Mouse (Mus musculus) limb, embryonic 13.5 days (tissue): ENCODE results near the gene Pwp2. TPM values are rescaled to one million over a fixed set of nuclear protein-coding genes. Genes with fewer than 3 reads are reported as not detected.

Source experiments
- ATAC-seq: fragments of 200-750 bp; cut with Nextera tagmentation; 2 replicates; pipeline ENCODE4 v1.8.0; 2017; ENCODE audit warnings: low read depth, moderate number of reproducible peaks, moderate TSS enrichment; ENCODE audit not compliant: low FRiP score
- H3K27ac ChIP-seq: fragments of 300-500 bp; sonication (generic); 2 replicates; pipeline ENCODE4 v1.5.1; 2015; ENCODE audit warnings: inconsistent platforms, mild to moderate bottlenecking, moderate library complexity
- H3K27me3 ChIP-seq: fragments of 300-500 bp; sonication (generic); 2 replicates; pipeline ENCODE4 v1.6.1; 2015; ENCODE audit warnings: mild to moderate bottlenecking, inconsistent platforms
- H3K36me3 ChIP-seq: fragments of 300-500 bp; sonication (generic); 2 replicates; pipeline ENCODE4 v1.6.1; 2015; ENCODE audit warnings: inconsistent platforms, mild to moderate bottlenecking, moderate library complexity
- H3K4me1 ChIP-seq: fragments of 300-500 bp; sonication (generic); 2 replicates; pipeline ENCODE4 v1.6.1; 2015; ENCODE audit warnings: inconsistent platforms
- H3K4me2 ChIP-seq: fragments of 300-500 bp; sonication (generic); replicated peaks from 2 replicates; pipeline ENCODE4 v1.6.1; 2015; ENCODE audit warnings: inconsistent platforms, mild to moderate bottlenecking, moderate library complexity
- H3K4me3 ChIP-seq: fragments of 300-500 bp; sonication (generic); 2 replicates; pipeline ENCODE4 v1.5.1; 2015; ENCODE audit warnings: moderate library complexity, mild to moderate bottlenecking, inconsistent platforms
- H3K9ac ChIP-seq: fragments of 300-500 bp; sonication (generic); 2 replicates; pipeline ENCODE4 v1.6.1; 2015; ENCODE audit warnings: mild to moderate bottlenecking, inconsistent platforms
- H3K9me3 ChIP-seq: fragments of 300-500 bp; sonication (generic); 2 replicates; pipeline ENCODE4 v1.6.1; 2016; ENCODE audit warnings: inconsistent platforms
- WGBS: fragments of 180-500 bp; shearing (Covaris S2); methylation state at CpG from one replicate; pipeline ENCODE4 v1.1.7; 2015; 5-methylcytosine and 5-hydroxymethylcytosine counted together
- polyA plus RNA-seq: library from polyadenylated mRNA; unstranded; fragments of >200 nt; fragmentation: Nextera tagmentation; extraction: Ambion mirVana; gene quantifications from 2 replicates; pipeline ENCODE4 v1.2.1, GENCODE M21; 2015

Gene Pwp2
- 21.1 and 22.5 TPM in 2 replicates for polyA plus RNA-seq

- WGBS, result 2% methylated on average over 47 of the region's 47 CpGs
- Histone ChIP-seq H3K27me3 (no peaks in the 10 kb centered on the region), H3K4me1 (peaks cover 8% of the 10 kb centered on the region), H3K9me3 (no peaks in the 10 kb centered on the region), H3K4me3 (peak within 1 kb of the TSS; percentile 74), H3K36me3 (peaks cover 64% of the 10 kb centered on the region), H3K9ac (peak within 1 kb of the TSS; percentile 72), H3K27ac (peak within 1 kb of the TSS; percentile 77; the same call in 1 of the 2 replicates), H3K4me2 (peak within 1 kb of the TSS; percentile 91)
- ATAC-seq, result peak; percentile 97
Observed at GRCm38 (mm10) chr10:78184531-78185380, at the start of gene Pwp2. TSS of gene Pwp2 (minus strand) at chr10:78185149.

- WGBS, result 90% methylated on average over 6 of the region's 6 CpGs
- peaks cover 24% of the 10 kb centered on the region for H3K36me3 ChIP-seq
- H3K27me3 ChIP-seq, result no peaks in the 10 kb centered on the region
- no peak overlapping the region for H3K27ac ChIP-seq
- H3K9ac ChIP-seq, result no peak overlapping the region
- H3K4me3 ChIP-seq, result no peak overlapping the region
- no peaks in the 10 kb centered on the region for H3K4me1 ChIP-seq
- ATAC-seq, result no peak
- H3K4me2 ChIP-seq, result no peak overlapping the region
- H3K9me3 ChIP-seq, result no peaks in the 10 kb centered on the region
Observed at GRCm38 (mm10) chr10:78233756-78234155, 48.8 kb upstream of the Pwp2 start.

GRCm38 (mm10) chr10:78233161-78233560 lies 48.2 kb upstream of the Pwp2 start:
- no peak overlapping the region for H3K27ac ChIP-seq
- 91% methylated on average over 5 of the region's 5 CpGs for WGBS
- no peak overlapping the region for H3K9ac ChIP-seq
- H3K4me1 ChIP-seq, result no peaks in the 10 kb centered on the region
- H3K9me3 ChIP-seq, result no peaks in the 10 kb centered on the region
- no peak overlapping the region for H3K4me2 ChIP-seq
- H3K36me3 ChIP-seq, result peaks cover 28% of the 10 kb centered on the region
- no peak for ATAC-seq
- no peak overlapping the region for H3K4me3 ChIP-seq
- no peaks in the 10 kb centered on the region for H3K27me3 ChIP-seq

GRCm38 (mm10) chr10:78232301-78232980 lies 47.5 kb upstream of the Pwp2 start:
- peaks cover 32% of the 10 kb centered on the region for H3K36me3 ChIP-seq
- H3K4me3 ChIP-seq, result no peak overlapping the region
- H3K27me3 ChIP-seq, result no peaks in the 10 kb centered on the region
- no peak overlapping the region for H3K27ac ChIP-seq
- no peak overlapping the region for H3K9ac ChIP-seq
- ATAC-seq, result no peak
- 86% methylated on average over 4 of the region's 4 CpGs for WGBS
- H3K4me1 ChIP-seq, result no peaks in the 10 kb centered on the region
- H3K9me3 ChIP-seq, result no peaks in the 10 kb centered on the region
- H3K4me2 ChIP-seq, result no peak overlapping the region

- no peak overlapping the region for H3K9ac ChIP-seq
- H3K27me3 ChIP-seq, result no peaks in the 10 kb centered on the region
- H3K9me3 ChIP-seq, result no peaks in the 10 kb centered on the region
- no peaks in the 10 kb centered on the region for H3K4me1 ChIP-seq
- no peak for ATAC-seq
- peaks cover 53% of the 10 kb centered on the region for H3K36me3 ChIP-seq
- no peak overlapping the region for H3K4me2 ChIP-seq
- no peak overlapping the region for H3K27ac ChIP-seq
- H3K4me3 ChIP-seq, result no peak overlapping the region
- WGBS, result 86% methylated on average over 5 of the region's 5 CpGs
Observed at GRCm38 (mm10) chr10:78228560-78228928, 43.6 kb upstream of the Pwp2 start.

- H3K9me3 ChIP-seq, result no peaks in the 10 kb centered on the region
- no peak for ATAC-seq
- H3K36me3 ChIP-seq, result peaks cover 55% of the 10 kb centered on the region
- H3K9ac ChIP-seq, result no peak overlapping the region
- no peak overlapping the region for H3K4me2 ChIP-seq
- 83% methylated on average over 8 of the region's 8 CpGs for WGBS
- no peak overlapping the region for H3K4me3 ChIP-seq
- H3K4me1 ChIP-seq, result no peaks in the 10 kb centered on the region
- H3K27me3 ChIP-seq, result no peaks in the 10 kb centered on the region
- H3K27ac ChIP-seq, result no peak overlapping the region
Observed at GRCm38 (mm10) chr10:78227875-78228559, 43.1 kb upstream of the Pwp2 start.

GRCm38 (mm10) chr10:78224136-78224535 lies 39.2 kb upstream of the Pwp2 start:
- no peak overlapping the region for H3K4me2 ChIP-seq
- no peak overlapping the region for H3K27ac ChIP-seq
- WGBS, result 86% methylated on average over 6 of the region's 6 CpGs
- no peaks in the 10 kb centered on the region for H3K27me3 ChIP-seq
- no peaks in the 10 kb centered on the region for H3K4me1 ChIP-seq
- no peak overlapping the region for H3K4me3 ChIP-seq
- peaks cover 76% of the 10 kb centered on the region for H3K36me3 ChIP-seq
- no peak overlapping the region for H3K9ac ChIP-seq
- H3K9me3 ChIP-seq, result no peaks in the 10 kb centered on the region
- no peak for ATAC-seq

- 88% methylated on average over 4 of the region's 4 CpGs for WGBS
- Histone ChIP-seq H3K36me3 (peaks cover 75% of the 10 kb centered on the region), H3K4me1 (no peaks in the 10 kb centered on the region), H3K9me3 (no peaks in the 10 kb centered on the region), H3K27ac (no peak overlapping the region), H3K27me3 (no peaks in the 10 kb centered on the region), H3K4me3 (no peak overlapping the region), H3K9ac (no peak overlapping the region), H3K4me2 (no peak overlapping the region)
- no peak for ATAC-seq
Observed at GRCm38 (mm10) chr10:78222908-78223307, 38.0 kb upstream of the Pwp2 start.

- no peak overlapping the region for H3K4me2 ChIP-seq
- no peaks in the 10 kb centered on the region for H3K9me3 ChIP-seq
- 94% methylated on average over 7 of the region's 7 CpGs for WGBS
- H3K9ac ChIP-seq, result no peak overlapping the region
- ATAC-seq, result no peak
- no peaks in the 10 kb centered on the region for H3K27me3 ChIP-seq
- no peak overlapping the region for H3K27ac ChIP-seq
- no peak overlapping the region for H3K4me3 ChIP-seq
- no peaks in the 10 kb centered on the region for H3K4me1 ChIP-seq
- peaks cover 78% of the 10 kb centered on the region for H3K36me3 ChIP-seq
Observed at GRCm38 (mm10) chr10:78221315-78221714, 36.4 kb upstream of the Pwp2 start.

- Histone ChIP-seq H3K4me3 (no peak overlapping the region), H3K9ac (no peak overlapping the region), H3K4me2 (no peak overlapping the region), H3K36me3 (peaks cover 88% of the 10 kb centered on the region), H3K27me3 (no peaks in the 10 kb centered on the region), H3K4me1 (no peaks in the 10 kb centered on the region), H3K9me3 (no peaks in the 10 kb centered on the region), H3K27ac (no peak overlapping the region)
- no peak for ATAC-seq
- 88% methylated on average over 1 of the region's 1 CpGs for WGBS
Observed at GRCm38 (mm10) chr10:78219528-78219927, 34.6 kb upstream of the Pwp2 start.

GRCm38 (mm10) chr10:78218576-78218975 lies 33.6 kb upstream of the Pwp2 start:
- Histone ChIP-seq H3K4me1 (no peaks in the 10 kb centered on the region), H3K4me2 (no peak overlapping the region), H3K27me3 (no peaks in the 10 kb centered on the region), H3K4me3 (no peak overlapping the region), H3K27ac (no peak overlapping the region), H3K9me3 (no peaks in the 10 kb centered on the region), H3K9ac (no peak overlapping the region), H3K36me3 (peaks cover 95% of the 10 kb centered on the region)
- ATAC-seq, result no peak
- 81% methylated on average over 6 of the region's 6 CpGs for WGBS
